Mouse (Mus musculus) limb, embryonic 10.5 days (tissue): ENCODE measurements around the gene Pou1f1. TPM values are rescaled to one million over a fixed set of nuclear protein-coding genes. Genes with fewer than 3 reads are reported as not detected.
A peak's percentile ranks its signal among the peaks of the same experiment; 100 is the strongest.

Experiments used
- DNase-seq: peaks from one replicate; pipeline ENCODE4 v3.0.0-alpha.2; 2017; ENCODE audit warnings: low spot score
- H3K27ac ChIP-seq: fragments of 300-500 bp; sonication (generic); 2 replicates; pipeline ENCODE4 v1.5.1; 2016; ENCODE audit warnings: mild to moderate bottlenecking
- H3K27me3 ChIP-seq: fragments of 300-500 bp; sonication (generic); 2 replicates; pipeline ENCODE4 v1.6.1; 2016; ENCODE audit warnings: low read depth, mild to moderate bottlenecking; ENCODE audit not compliant: poor library complexity, severe bottlenecking
- H3K36me3 ChIP-seq: fragments of 300-500 bp; sonication (generic); 2 replicates; pipeline ENCODE4 v1.6.1; 2016; ENCODE audit warnings: mild to moderate bottlenecking, moderate library complexity
- H3K4me1 ChIP-seq: fragments of 300-500 bp; sonication (generic); 2 replicates; pipeline ENCODE4 v1.6.1; 2016
- H3K4me3 ChIP-seq: fragments of 300-500 bp; sonication (generic); 2 replicates; pipeline ENCODE4 v1.5.1; 2016; ENCODE audit warnings: mild to moderate bottlenecking, moderate library complexity
- H3K9me3 ChIP-seq: fragments of 300-500 bp; sonication (generic); replicated peaks from 2 replicates; pipeline ENCODE4 v1.6.1; 2016; ENCODE audit warnings: mild to moderate bottlenecking
- WGBS: fragments of 180-500 bp; shearing (Covaris S2); methylation state at CpG from one replicate; pipeline ENCODE4 v1.1.7; 2016; 5-methylcytosine and 5-hydroxymethylcytosine counted together
- polyA plus RNA-seq: library from polyadenylated mRNA; unstranded; fragments of >200 nt; fragmentation: Nextera tagmentation; extraction: Ambion mirVana; gene quantifications from 2 replicates; pipeline ENCODE4 v1.2.1, GENCODE M21; 2016

Gene Pou1f1
- polyA plus RNA-seq, result not detected in 2 replicates

GRCm38 (mm10) chr16:65520211-65520610 lies at the start of gene Pou1f1:
Pou1f1 (plus strand) TSS chr16:65520511.
- no peaks in the 10 kb centered on the region for H3K36me3 ChIP-seq
- DNase-seq, result no peak
- H3K4me1 ChIP-seq, result no peaks in the 10 kb centered on the region
- WGBS, result 91% methylated on average over 6 of the region's 6 CpGs
- no peak within 1 kb of the TSS for H3K27ac ChIP-seq
- H3K4me3 ChIP-seq, result no peak within 1 kb of the TSS
- H3K9me3 ChIP-seq, result no peaks in the 10 kb centered on the region
- no peaks in the 10 kb centered on the region for H3K27me3 ChIP-seq

GRCm38 (mm10) chr16:65470650-65471049 lies 49.7 kb upstream of the Pou1f1 start:
- H3K4me1 ChIP-seq, result peaks cover 22% of the 10 kb centered on the region
- no peaks in the 10 kb centered on the region for H3K36me3 ChIP-seq
- 30% methylated on average over 4 of the region's 4 CpGs for WGBS
- peaks cover 7% of the 10 kb centered on the region; the same call in 1 of the 2 replicates for H3K27me3 ChIP-seq
- H3K27ac ChIP-seq, result no peak overlapping the region
- no peak overlapping the region for H3K4me3 ChIP-seq
- 0 out of 2 replicates have a peak, but pooled peaks cover 2% of the 10 kb centered on the region for H3K9me3 ChIP-seq
- no peak for DNase-seq

- H3K4me3 ChIP-seq, result no peak overlapping the region
- H3K9me3 ChIP-seq, result 0 out of 2 replicates have a peak, but pooled peaks cover 2% of the 10 kb centered on the region
- 25% methylated on average over 5 of the region's 5 CpGs for WGBS
- no peak for DNase-seq
- H3K36me3 ChIP-seq, result no peaks in the 10 kb centered on the region
- no peak overlapping the region for H3K27ac ChIP-seq
- H3K27me3 ChIP-seq, result peaks cover 7% of the 10 kb centered on the region; the same call in 1 of the 2 replicates
- H3K4me1 ChIP-seq, result peaks cover 22% of the 10 kb centered on the region
These were observed 47.8 kb upstream of the Pou1f1 start for GRCm38 (mm10) chr16:65472472-65473001.

GRCm38 (mm10) chr16:65485726-65486125 lies 34.6 kb upstream of the Pou1f1 start:
- Histone ChIP-seq H3K27me3 (no peaks in the 10 kb centered on the region), H3K4me3 (no peak overlapping the region), H3K4me1 (no peaks in the 10 kb centered on the region), H3K9me3 (no peaks in the 10 kb centered on the region), H3K27ac (no peak overlapping the region), H3K36me3 (no peaks in the 10 kb centered on the region)
- no peak for DNase-seq
- 89% methylated on average over 6 of the region's 6 CpGs for WGBS

GRCm38 (mm10) chr16:65496030-65496429 lies 24.3 kb upstream of the Pou1f1 start:
- H3K36me3 ChIP-seq, result no peaks in the 10 kb centered on the region
- no peaks in the 10 kb centered on the region for H3K9me3 ChIP-seq
- no peak for DNase-seq
- H3K27me3 ChIP-seq, result no peaks in the 10 kb centered on the region
- WGBS, result 81% methylated on average over 5 of the region's 5 CpGs
- H3K4me3 ChIP-seq, result no peak overlapping the region
- no peaks in the 10 kb centered on the region for H3K4me1 ChIP-seq
- H3K27ac ChIP-seq, result no peak overlapping the region

GRCm38 (mm10) chr16:65497049-65497448 lies 23.3 kb upstream of the Pou1f1 start:
- H3K27ac ChIP-seq, result no peak overlapping the region
- DNase-seq, result no peak
- no peaks in the 10 kb centered on the region for H3K4me1 ChIP-seq
- H3K9me3 ChIP-seq, result no peaks in the 10 kb centered on the region
- H3K4me3 ChIP-seq, result no peak overlapping the region
- H3K27me3 ChIP-seq, result no peaks in the 10 kb centered on the region
- 55% methylated on average over 2 of the region's 2 CpGs for WGBS
- no peaks in the 10 kb centered on the region for H3K36me3 ChIP-seq

GRCm38 (mm10) chr16:65514223-65514622 lies 6.1 kb upstream of the Pou1f1 start:
- no peaks in the 10 kb centered on the region for H3K9me3 ChIP-seq
- no peaks in the 10 kb centered on the region for H3K36me3 ChIP-seq
- H3K4me1 ChIP-seq, result peaks cover 13% of the 10 kb centered on the region
- WGBS, result 20% methylated on average over 7 of the region's 7 CpGs
- DNase-seq, result no peak
- H3K4me3 ChIP-seq, result no peak overlapping the region
- H3K27ac ChIP-seq, result peak overlapping the region; percentile 46; the same call in 1 of the 2 replicates
- H3K27me3 ChIP-seq, result no peaks in the 10 kb centered on the region

- Histone ChIP-seq H3K4me1 (no peaks in the 10 kb centered on the region), H3K27me3 (no peaks in the 10 kb centered on the region)
- WGBS, result 97% methylated on average over 2 of the region's 2 CpGs
These were observed 5.7 kb downstream of the Pou1f1 start for GRCm38 (mm10) chr16:65526004-65526403.

GRCm38 (mm10) chr16:65526695-65527094 lies 6.4 kb downstream of the Pou1f1 start:
- no peak for DNase-seq
- WGBS, result 90% methylated on average over 5 of the region's 5 CpGs
- Histone ChIP-seq H3K4me3 (no peak overlapping the region), H3K27ac (no peak overlapping the region), H3K9me3 (no peaks in the 10 kb centered on the region), H3K36me3 (no peaks in the 10 kb centered on the region), H3K27me3 (no peaks in the 10 kb centered on the region), H3K4me1 (no peaks in the 10 kb centered on the region)

More at GRCm38 (mm10) chr16:65526004-65526403, 5.7 kb downstream of the Pou1f1 start:
- DNase-seq, result no peak
- Histone ChIP-seq H3K36me3 (no peaks in the 10 kb centered on the region), H3K9me3 (no peaks in the 10 kb centered on the region), H3K4me3 (no peak overlapping the region), H3K27ac (no peak overlapping the region)

- no peaks in the 10 kb centered on the region for H3K4me1 ChIP-seq
- no peak for DNase-seq
- WGBS, result 33% methylated on average over 5 of the region's 5 CpGs
These were observed 9.3 kb downstream of the Pou1f1 start for GRCm38 (mm10) chr16:65529589-65529988.

GRCm38 (mm10) chr16:65531663-65532062 lies 11.4 kb downstream of the Pou1f1 start:
- WGBS, result 77% methylated on average over 8 of the region's 8 CpGs
- DNase-seq, result no peak
- no peaks in the 10 kb centered on the region for H3K9me3 ChIP-seq

More at GRCm38 (mm10) chr16:65529589-65529988, 9.3 kb downstream of the Pou1f1 start:
- Histone ChIP-seq H3K4me3 (no peak overlapping the region), H3K36me3 (no peaks in the 10 kb centered on the region), H3K27me3 (no peaks in the 10 kb centered on the region), H3K9me3 (no peaks in the 10 kb centered on the region), H3K27ac (no peak overlapping the region)

GRCm38 (mm10) chr16:65533315-65533999 lies 13.1 kb downstream of the Pou1f1 start:
- Histone ChIP-seq H3K9me3 (no peaks in the 10 kb centered on the region), H3K27me3 (no peaks in the 10 kb centered on the region), H3K27ac (no peak overlapping the region), H3K36me3 (0 out of 2 replicates have a peak, but pooled peaks cover 4% of the 10 kb centered on the region), H3K4me3 (no peak overlapping the region), H3K4me1 (no peaks in the 10 kb centered on the region)
- whole genome bisulfite sequencing, result 35% methylated on average over 12 of the region's 12 CpGs
- DNase-seq, result peak; percentile 47

More at GRCm38 (mm10) chr16:65531663-65532062, 11.4 kb downstream of the Pou1f1 start:
- Histone ChIP-seq H3K27ac (no peak overlapping the region), H3K36me3 (no peaks in the 10 kb centered on the region), H3K4me3 (no peak overlapping the region), H3K27me3 (no peaks in the 10 kb centered on the region), H3K4me1 (no peaks in the 10 kb centered on the region)

- DNase-seq, result no peak
- H3K9me3 ChIP-seq, result no peaks in the 10 kb centered on the region
- 91% methylated on average over 11 of the region's 11 CpGs for WGBS
- H3K4me3 ChIP-seq, result no peak overlapping the region
- peaks cover 19% of the 10 kb centered on the region for H3K36me3 ChIP-seq
- H3K27ac ChIP-seq, result no peak overlapping the region
- no peaks in the 10 kb centered on the region for H3K27me3 ChIP-seq
- H3K4me1 ChIP-seq, result no peaks in the 10 kb centered on the region
These were observed 23.5 kb downstream of the Pou1f1 start for GRCm38 (mm10) chr16:65543676-65544293.
